Mouse (Mus musculus) myocyte (in vitro differentiated cells): ENCODE measurements around the gene Dynlt1b.
"Not testable (repeated sequence)": the region's sequence is repeated elsewhere in the genome, so short reads cannot be mapped to it uniquely, and the experiment has no call there.

Source experiments
- CEBPB ChIP-seq: IDR thresholded peaks from 2 replicates; pipeline ENCODE4 v1.6.1; 2011; ENCODE audit warnings: mild to moderate bottlenecking, moderate library complexity; ENCODE audit not compliant: poor library complexity, insufficient read depth, severe bottlenecking
- E2F4 ChIP-seq: IDR thresholded peaks from one replicate; pipeline ENCODE4 v1.6.1; 2011; ENCODE audit warnings: mild to moderate bottlenecking, control low read depth, moderate library complexity; ENCODE audit not compliant: insufficient read depth
- MAX ChIP-seq: IDR thresholded peaks from one replicate; pipeline ENCODE4 v1.6.1; 2011; ENCODE audit warnings: low read depth, mild to moderate bottlenecking, control low read depth
- MYOG ChIP-seq, 3 experiments: IDR thresholded peaks; one replicate each; pipeline ENCODE4 v1.6.1; 2011; ENCODE audit warnings: control low read depth in 2 of 3, low read depth in 2 of 3, mild to moderate bottlenecking in 2 of 3; ENCODE audit not compliant: insufficient read length in 2 of 3, control insufficient read depth in 1 of 3, insufficient read depth in 1 of 3
- POLR2A ChIP-seq: IDR thresholded peaks from one replicate; pipeline ENCODE4 v1.6.1; 2011; ENCODE audit warnings: low read depth, mild to moderate bottlenecking, control low read depth, moderate library complexity; ENCODE audit not compliant: insufficient read length
- POLR2AphosphoS2 ChIP-seq: IDR thresholded peaks from one replicate; pipeline ENCODE4 v1.6.1; 2011; ENCODE audit warnings: low read depth, control low read depth; ENCODE audit not compliant: insufficient read length
- SRF ChIP-seq: IDR thresholded peaks from one replicate; pipeline ENCODE4 v1.6.1; 2011; ENCODE audit warnings: low read depth; ENCODE audit not compliant: control insufficient read depth, insufficient read length
- TCF12 ChIP-seq: IDR thresholded peaks from one replicate; pipeline ENCODE4 v1.6.1; 2011; ENCODE audit warnings: mild to moderate bottlenecking, control low read depth; ENCODE audit not compliant: poor library complexity, insufficient read depth, severe bottlenecking
- TCF3 ChIP-seq: IDR thresholded peaks from one replicate; pipeline ENCODE4 v1.6.1; 2011; ENCODE audit warnings: low read depth, control low read depth; ENCODE audit not compliant: insufficient read length
- USF1 ChIP-seq: IDR thresholded peaks from one replicate; pipeline ENCODE4 v1.6.1; 2011; ENCODE audit warnings: low read depth, mild to moderate bottlenecking, control low read depth, moderate library complexity

DNA sequence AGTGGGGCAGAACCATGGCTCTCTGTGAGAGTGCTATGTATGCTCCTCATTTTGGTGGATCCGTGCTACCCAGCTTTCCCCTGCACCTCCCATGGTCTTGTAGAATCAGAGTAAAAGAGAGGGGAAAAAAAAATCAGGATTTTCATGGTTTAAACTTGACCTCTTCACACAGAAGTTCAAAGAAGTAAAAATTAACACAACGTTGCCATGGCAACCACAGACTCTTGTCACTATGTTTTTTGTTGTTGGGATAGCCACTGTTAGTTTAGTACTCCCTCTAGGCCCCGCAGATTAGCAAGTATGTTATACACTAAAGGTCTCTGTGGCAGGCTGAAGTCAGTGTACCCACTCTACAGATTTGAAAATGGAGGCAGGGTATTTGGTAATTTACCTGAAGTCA, 4.6 kb upstream of the Dynlt1b start:
- not testable (repeated sequence) for TF ChIP-seq MAX; POLR2A; MYOG (IDR thresholded peaks at IDR 0.05; ENCODE audit: control insufficient read depth in 1 of 3, insufficient read depth in 1 of 3, insufficient read length in 2 of 3, low read depth in 2 of 3); E2F4; POLR2AphosphoS2; USF1; CEBPB; SRF; TCF12; TCF3
